Mouse (Mus musculus) urinary bladder, postnatal 14 days (tissue): ENCODE measurements around the gene Edn3.

ENCODE experiments used
- DNase-seq: peaks from one replicate; pipeline ENCODE4 v3.0.0; 2021; ENCODE audit warnings: low spot score

Gene Edn3

DNA sequence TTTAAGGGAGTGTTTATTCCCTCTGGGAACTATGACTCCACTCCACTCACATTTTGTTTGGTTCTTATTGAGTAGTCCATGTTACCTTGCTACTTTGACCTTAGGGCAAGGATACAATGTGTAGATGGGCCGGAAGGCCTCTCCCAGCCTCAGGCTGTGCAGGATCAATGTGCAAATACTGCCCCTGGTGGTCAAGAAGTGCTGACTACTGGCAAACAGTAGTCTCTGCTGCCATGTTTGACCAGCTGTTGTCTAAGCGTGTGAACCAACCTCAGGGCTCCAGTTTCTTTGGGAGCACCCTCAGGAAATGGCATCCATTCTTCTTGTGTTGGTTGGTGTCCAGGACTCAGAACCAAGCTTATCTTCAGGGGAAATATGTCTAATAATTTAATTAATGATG, 36.6 kb downstream of the Edn3 start:
- DNase-seq, result no peak

DNA sequence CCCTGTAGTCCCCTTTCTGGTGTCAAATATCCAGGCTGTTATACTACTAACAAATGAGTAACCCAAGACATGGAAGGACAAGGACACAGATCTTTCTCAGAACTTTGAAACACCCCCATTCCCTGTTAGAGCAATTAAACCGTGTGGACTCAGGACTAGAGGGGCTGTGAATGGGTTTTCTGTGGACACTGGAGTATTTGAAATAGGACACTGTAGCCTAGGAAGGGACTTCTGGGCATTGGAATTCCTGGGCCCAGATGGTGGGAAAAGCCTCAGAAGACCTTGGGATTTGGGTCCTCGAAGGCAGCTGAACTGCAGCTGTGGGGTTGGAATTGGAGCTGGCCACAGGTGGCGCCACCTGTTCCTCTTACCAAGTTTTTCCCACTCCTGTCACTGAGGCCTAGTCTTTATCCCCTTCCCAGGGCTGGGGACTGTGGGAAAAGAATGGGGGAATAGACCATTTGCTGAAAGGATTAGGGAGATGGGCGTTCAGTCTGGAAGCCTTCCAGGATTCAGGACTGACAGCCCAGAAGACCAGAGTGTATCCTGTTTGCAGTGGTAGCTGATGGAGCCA, 37.2 kb downstream of the Edn3 start:
- no peak for DNase-seq

DNA sequence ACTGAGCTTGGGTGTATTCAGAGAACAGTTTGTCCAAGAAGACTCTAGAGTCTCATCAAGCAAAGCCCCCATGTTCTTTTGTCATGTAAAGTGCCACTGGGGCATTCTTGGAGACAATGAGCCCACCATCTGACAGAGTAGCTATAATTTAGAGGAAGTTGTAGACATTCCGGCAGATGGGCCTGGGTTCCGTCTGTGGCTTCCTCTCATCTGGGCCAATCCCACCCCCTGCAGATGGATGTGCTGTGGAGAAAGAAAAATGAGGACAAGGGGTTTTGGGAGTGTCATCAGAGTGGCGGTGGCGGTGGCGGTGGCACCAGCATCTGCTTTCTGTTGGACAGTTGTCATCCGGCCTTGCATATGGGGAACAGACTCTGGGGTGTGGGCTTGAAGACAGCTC, 42.0 kb downstream of the Edn3 start:
- DNase-seq, result no peak

DNA sequence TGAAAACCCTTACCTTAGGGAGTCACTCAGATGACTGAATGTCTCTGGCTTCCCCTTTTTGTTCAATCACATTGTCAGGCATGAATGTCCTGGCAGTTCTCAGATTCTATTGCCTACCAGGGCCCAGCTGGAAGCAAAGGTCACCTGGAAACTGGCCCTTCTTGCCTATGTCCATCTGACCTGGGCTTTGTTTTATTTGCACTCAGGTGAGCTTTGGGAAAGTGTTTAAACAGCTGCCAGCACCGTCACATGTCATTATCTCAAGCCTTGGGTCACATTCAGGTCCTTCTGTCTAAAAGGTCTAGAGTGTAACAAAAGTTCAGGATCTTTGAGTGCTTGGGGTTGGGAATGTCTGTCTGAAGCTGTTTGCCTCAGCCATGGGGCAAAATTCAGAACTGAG, 43.2 kb downstream of the Edn3 start:
- DNase-seq, result no peak

DNA sequence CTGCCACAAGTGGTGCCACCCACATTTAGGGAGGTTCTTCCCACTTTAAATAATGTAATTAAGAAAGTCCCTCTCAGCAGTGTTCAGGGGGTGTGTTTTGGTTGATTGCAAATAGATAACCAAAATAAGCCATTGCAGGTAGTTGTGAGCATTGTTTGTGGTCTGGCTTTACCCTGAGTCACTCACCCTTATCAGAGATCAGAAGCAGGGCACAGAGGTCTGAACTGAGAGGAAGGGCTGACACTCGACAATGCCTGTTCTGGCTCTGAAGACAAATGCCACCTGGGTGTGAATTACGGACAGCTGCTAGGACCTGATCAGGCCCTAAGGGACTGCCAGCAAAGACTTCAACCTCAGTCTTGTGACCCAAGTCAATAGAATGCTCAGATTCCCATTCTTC, 47.5 kb downstream of the Edn3 start:
- DNase-seq, result no peak

DNA sequence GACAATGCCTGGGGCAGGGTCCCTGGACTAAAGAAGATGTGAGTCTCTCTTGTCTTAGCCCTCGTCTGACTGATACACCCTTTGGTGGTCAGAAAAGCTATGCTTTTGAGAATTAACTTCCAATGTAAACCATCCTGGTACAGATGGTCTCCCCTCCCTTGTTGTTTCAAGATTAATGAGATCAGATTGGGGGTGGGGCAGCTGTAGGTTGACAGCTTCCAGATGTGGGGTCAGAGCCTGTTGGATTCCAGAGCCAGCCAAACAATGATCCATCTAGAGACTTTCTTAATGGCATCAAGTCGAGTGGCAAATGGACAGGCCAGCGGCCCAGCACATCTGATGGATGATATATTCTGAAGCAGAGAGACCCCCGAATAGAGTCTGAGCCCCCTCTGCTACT, 48.9 kb downstream of the Edn3 start:
- no peak for DNase-seq

DNA sequence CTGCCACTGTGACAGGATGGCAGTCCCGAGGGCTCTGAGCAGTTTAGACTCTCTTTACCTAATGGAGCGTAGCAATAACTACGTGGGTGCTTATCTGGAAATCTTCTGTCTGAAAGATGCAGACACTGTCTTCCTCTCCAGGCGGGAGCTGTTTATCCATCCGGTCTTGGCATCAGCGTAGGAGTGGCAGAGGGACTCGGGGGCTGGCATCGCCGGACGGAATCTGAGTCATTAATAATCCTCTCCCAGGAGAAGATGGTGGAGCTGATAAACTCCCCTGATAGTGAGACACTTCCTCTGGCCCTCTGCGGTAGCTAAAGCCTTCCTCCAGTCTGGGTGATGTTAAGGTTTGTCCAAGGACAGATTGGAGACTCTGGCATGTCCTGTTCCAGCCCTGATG, 52.9 kb downstream of the Edn3 start:
- no peak for DNase-seq

DNA sequence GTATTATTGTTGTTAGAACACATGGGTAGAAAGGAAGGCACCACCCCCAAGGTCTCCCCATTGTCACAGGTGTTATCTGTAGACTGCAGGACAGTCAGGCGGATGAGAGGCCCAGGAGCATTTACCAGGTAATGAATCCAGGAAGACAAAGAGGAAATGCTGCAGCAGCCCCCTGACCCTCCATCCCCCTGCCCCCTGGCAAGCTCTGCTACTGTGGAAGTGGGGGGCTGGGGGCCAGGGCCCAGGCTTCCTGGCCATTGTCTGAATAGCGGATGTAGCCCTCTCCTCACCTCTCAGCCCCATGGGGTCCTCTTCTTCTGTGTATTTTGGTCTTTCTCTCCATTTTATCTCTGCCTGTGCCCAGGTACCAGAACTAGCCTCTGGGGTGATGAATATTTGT, 55.7 kb downstream of the Edn3 start:
- DNase-seq, result no peak

DNA sequence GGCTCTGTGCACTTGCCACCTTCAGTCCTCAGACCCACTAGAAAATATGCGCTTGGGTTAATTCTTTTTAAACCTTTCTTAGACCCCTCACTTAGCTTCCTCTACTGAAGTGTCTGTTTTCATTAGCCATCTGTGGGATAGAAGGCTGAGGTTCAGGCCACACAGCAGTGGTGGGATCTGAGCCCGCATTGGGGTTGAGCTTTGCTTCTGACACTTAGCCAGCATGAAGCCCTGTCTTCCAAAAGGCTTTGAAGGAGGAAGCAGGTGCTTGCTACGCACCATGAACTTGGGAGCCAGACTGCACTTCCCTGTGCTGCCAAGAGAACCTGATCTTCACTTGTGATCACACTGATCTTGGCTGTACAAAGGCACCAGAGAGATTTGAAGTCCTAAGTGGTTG, 59.9 kb downstream of the Edn3 start:
- DNase-seq, result no peak

DNA sequence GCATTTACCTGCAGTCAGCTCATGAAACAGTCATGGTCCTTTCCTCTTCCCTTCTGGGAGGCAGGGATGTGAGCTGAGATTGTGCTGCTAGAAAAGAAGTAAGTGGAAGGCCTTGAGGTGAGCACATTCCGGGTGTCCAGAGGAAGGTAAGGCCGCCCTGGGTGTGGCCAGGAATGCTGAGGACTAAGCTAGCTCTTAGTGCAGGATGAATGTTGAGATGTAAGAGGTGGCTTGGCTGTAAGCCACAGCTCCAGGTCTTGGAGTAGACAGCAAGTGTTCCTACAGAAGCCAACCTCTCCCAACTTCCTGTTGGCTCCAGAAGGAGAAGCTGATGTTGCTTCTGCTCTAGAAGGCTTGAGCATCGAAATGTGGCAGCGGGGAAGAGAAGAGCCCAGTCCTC, 67.4 kb downstream of the Edn3 start:
- DNase-seq, result no peak

DNA sequence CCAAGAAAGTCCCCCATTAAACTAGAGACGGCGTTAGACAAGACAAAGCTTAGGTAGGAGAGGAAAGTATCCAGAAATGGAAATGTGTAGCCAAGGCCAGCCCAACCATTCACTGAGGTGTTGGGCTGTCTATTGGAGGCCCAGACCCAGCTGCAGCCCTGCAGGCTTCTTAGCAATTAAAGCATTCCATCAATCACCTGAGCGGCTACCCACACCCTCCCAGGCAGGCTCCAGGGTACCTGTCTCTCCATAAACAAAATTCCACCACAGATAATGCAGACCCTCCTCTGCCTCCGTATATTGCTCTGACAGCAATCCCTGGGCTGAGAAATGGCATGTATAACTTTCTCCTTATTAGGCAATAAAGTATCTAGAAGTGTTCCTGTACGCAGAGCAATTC, 73.2 kb downstream of the Edn3 start:
- DNase-seq, result no peak
